Mouse (Mus musculus) natural killer cell, adult 2 months (primary cell): ENCODE results near the gene Chodl.

ENCODE experiments used
- DNase-seq, 2 experiments: peaks; one replicate each; pipeline ENCODE4 v3.0.0; 2022; ENCODE audit warnings: low spot score in 2 of 2

Chodl gene

GRCm38 (mm10) chr16:78930382-78931286, at the start of gene Chodl:
Gene Chodl, plus strand, starts transcription at chr16:78930948.
- DNase-seq: no peak

GRCm38 (mm10) chr16:78922644-78923043, 8.1 kb upstream of the Chodl start:
- DNase-seq: no peak

- no peak for DNase-seq
Measured at GRCm38 (mm10) chr16:78931287-78932025, 708 bp downstream of the Chodl start.

- no peak for DNase-seq
Measured at GRCm38 (mm10) chr16:78934298-78934697, 3.5 kb downstream of the Chodl start.

- DNase-seq: no peak
Measured at GRCm38 (mm10) chr16:78937755-78938154, 7.0 kb downstream of the Chodl start.

DNA sequence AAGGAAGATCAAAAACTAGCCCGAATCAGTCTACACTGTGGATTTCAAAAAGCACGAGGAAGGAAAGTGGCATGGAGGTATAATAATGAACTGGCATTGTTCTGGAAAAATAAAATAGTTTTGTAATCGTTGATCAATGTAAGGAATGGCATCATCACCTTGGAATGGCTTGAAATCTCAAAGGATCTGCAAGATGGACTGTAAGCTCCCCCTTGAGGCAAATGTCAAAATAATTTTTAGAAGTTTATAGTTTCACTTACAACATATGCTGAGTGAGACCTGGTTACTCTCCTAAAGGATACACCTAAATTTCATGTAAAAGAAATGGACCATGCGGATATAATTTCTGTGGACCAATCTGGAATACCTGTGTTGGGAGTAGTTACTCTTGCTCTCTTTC, 19.6 kb downstream of the Chodl start:
- DNase-seq: no peak

GRCm38 (mm10) chr16:78957434-78957833, 26.7 kb downstream of the Chodl start:
- DNase-seq: no peak

DNA sequence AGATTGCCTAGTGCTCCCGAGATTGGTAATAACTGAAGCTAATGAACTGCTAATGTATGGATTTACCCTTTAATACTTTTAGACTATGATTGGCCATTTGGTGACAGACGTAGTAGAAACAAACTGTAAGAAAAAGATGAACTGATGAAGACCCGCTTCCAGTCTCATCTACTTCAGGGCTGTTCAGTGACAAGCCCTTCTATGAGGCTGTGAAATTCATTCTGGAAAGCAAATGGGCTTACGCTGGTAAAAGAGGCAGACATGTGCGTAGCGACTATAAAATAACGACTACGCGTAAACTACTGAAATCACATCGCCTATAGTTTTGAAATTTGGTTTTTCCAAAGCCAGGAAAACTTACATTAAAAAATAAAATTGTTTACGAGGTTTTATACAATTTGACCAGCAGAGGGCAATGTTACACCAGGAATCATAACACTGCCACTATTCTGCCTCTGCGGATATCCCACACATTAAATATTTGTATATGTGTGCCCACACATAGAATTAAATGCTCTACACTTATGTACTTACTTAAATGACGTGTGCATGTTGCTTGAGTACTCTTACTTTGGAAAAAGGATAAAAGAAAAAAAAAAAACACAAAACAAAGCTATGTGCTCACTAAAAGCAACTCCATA, 38.5 kb downstream of the Chodl start:
- DNase-seq: no peak

GRCm38 (mm10) chr16:78974099-78974498, 43.4 kb downstream of the Chodl start:
- no peak for DNase-seq

DNA sequence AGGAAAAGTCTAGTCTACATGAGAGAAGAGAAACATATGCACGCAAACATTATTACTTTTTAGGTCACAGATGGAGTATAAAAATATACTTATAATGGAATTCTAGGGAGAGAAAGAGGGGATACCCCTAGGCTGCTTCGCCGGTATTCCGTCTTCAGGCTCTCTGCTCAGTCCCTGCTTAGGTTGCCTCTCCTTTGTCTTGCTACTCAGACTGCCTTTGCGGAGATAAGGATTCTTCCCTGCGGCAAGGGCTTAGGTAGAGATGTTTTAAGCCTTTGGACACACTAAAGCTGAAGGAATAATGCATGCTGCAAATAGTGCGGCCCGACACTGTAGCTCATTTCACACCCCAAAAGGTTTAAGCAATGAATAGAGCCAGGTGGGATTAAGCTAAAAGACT, 45.6 kb downstream of the Chodl start:
- no peak for DNase-seq
